Mouse (Mus musculus): Measurements from ENCODE around the gene Mrps26. TPM values are rescaled to one million over a fixed set of nuclear protein-coding genes. Genes with fewer than 3 reads are reported as not detected.

Gene Mrps26
- polyA plus RNA-seq, 1 experiment from 2014 or later, result 85.4 TPM

GRCm38 (mm10) chr2:130577021-130577420 lies 13.5 kb downstream of the Mrps26 start:
- Histone ChIP-seq H3K4me2 (replicated peaks) (peak overlapping the region; percentile 63), H3K4me1 (peaks cover 26% of the 10 kb centered on the region), H3K27ac (no peak overlapping the region), H3K9ac (peak overlapping the region; percentile 1; the same call in 1 of the 2 replicates), H3K27me3 (peaks cover 86% of the 10 kb centered on the region), H3K9me3 (no peaks in the 10 kb centered on the region), H3K36me3 (no peaks in the 10 kb centered on the region), H3K4me3 (peak overlapping the region; percentile 42)
- ATAC-seq (ENCODE audit: low FRiP score, low read depth), result no peak
- WGBS, result 6% methylated on average over 9 of the region's 9 CpGs

- Histone ChIP-seq H3K9ac (peak overlapping the region; percentile 1; the same call in 1 of the 2 replicates), H3K27ac (no peak overlapping the region), H3K36me3 (no peaks in the 10 kb centered on the region), H3K4me1 (peaks cover 26% of the 10 kb centered on the region), H3K9me3 (no peaks in the 10 kb centered on the region), H3K4me2 (replicated peaks) (peak overlapping the region; percentile 27), H3K4me3 (0 out of 2 replicates have a peak overlapping the region, but pooled peaks have one; percentile 42), H3K27me3 (peaks cover 93% of the 10 kb centered on the region)
- no peak for ATAC-seq (ENCODE audit: low FRiP score, low read depth)
- WGBS, result 3% methylated on average over 12 of the region's 12 CpGs
These were observed 14.1 kb downstream of the Mrps26 start for GRCm38 (mm10) chr2:130577632-130578031.

GRCm38 (mm10) chr2:130578148-130578547 lies 14.6 kb downstream of the Mrps26 start:
- H3K4me2 ChIP-seq (replicated peaks), result no peak overlapping the region
- 14% methylated on average over 11 of the region's 11 CpGs for WGBS
- no peak overlapping the region for H3K9ac ChIP-seq
- H3K27ac ChIP-seq, result no peak overlapping the region
- no peaks in the 10 kb centered on the region for H3K9me3 ChIP-seq
- H3K4me1 ChIP-seq, result peaks cover 26% of the 10 kb centered on the region
- no peak overlapping the region for H3K4me3 ChIP-seq
- no peak for ATAC-seq (ENCODE audit: low FRiP score, low read depth)
- H3K27me3 ChIP-seq, result peaks cover 98% of the 10 kb centered on the region
- no peaks in the 10 kb centered on the region for H3K36me3 ChIP-seq

- no peak overlapping the region for H3K27ac ChIP-seq
- no peak overlapping the region for H3K9ac ChIP-seq
- peak overlapping the region; percentile 43 for H3K4me3 ChIP-seq
- WGBS, result 9% methylated on average over 8 of the region's 8 CpGs
- H3K36me3 ChIP-seq, result no peaks in the 10 kb centered on the region
- H3K4me2 ChIP-seq (replicated peaks), result peak overlapping the region; percentile 69; the same call in 1 of the 2 replicates
- ATAC-seq (ENCODE audit: low FRiP score, low read depth), result no peak
- H3K4me1 ChIP-seq, result peaks cover 26% of the 10 kb centered on the region
- H3K9me3 ChIP-seq, result no peaks in the 10 kb centered on the region
- peaks cover 96% of the 10 kb centered on the region for H3K27me3 ChIP-seq
These were observed 16.2 kb downstream of the Mrps26 start for GRCm38 (mm10) chr2:130579791-130580190.

- no peak overlapping the region for H3K27ac ChIP-seq
- no peak for ATAC-seq (ENCODE audit: low FRiP score, low read depth)
- H3K4me2 ChIP-seq (replicated peaks), result peak overlapping the region; percentile 69
- H3K4me1 ChIP-seq, result peaks cover 23% of the 10 kb centered on the region
- no peaks in the 10 kb centered on the region for H3K36me3 ChIP-seq
- peak overlapping the region; percentile 62; the same call in 1 of the 2 replicates for H3K9ac ChIP-seq
- no peaks in the 10 kb centered on the region for H3K9me3 ChIP-seq
- peak overlapping the region; percentile 43 for H3K4me3 ChIP-seq
- H3K27me3 ChIP-seq, result peaks cover 82% of the 10 kb centered on the region
- 6% methylated on average over 16 of the region's 16 CpGs for WGBS
These were observed 17.7 kb downstream of the Mrps26 start for GRCm38 (mm10) chr2:130581201-130581600.

- Histone ChIP-seq H3K27ac (no peak within 1 kb of the TSS), H3K4me1 (peaks cover 15% of the 10 kb centered on the region), H3K27me3 (peaks cover 69% of the 10 kb centered on the region), H3K36me3 (no peaks in the 10 kb centered on the region), H3K4me3 (no peak within 1 kb of the TSS), H3K9me3 (no peaks in the 10 kb centered on the region), H3K4me2 (replicated peaks) (no peak within 1 kb of the TSS), H3K9ac (no peak within 1 kb of the TSS)
- no peak for ATAC-seq (ENCODE audit: low FRiP score, low read depth)
- WGBS, result 38% methylated on average over 10 of the region's 10 CpGs
These were observed 19.0 kb downstream of the Mrps26 start, which contains the start of gene Avp for GRCm38 (mm10) chr2:130582552-130582951. Gene Avp (minus strand): TSS chr2:130582554.

GRCm38 (mm10) chr2:130583902-130584560 lies 20.5 kb downstream of the Mrps26 start:
- 82% methylated on average over 10 of the region's 10 CpGs for WGBS
- no peak for ATAC-seq (ENCODE audit: low FRiP score, low read depth)

GRCm38 (mm10) chr2:130586016-130586415 lies 22.5 kb downstream of the Mrps26 start:
- H3K27ac ChIP-seq, result no peak overlapping the region
- no peaks in the 10 kb centered on the region for H3K9me3 ChIP-seq
- no peak overlapping the region for H3K4me3 ChIP-seq
- H3K4me1 ChIP-seq, result peaks cover 2% of the 10 kb centered on the region; the same call in 1 of the 2 replicates
- H3K9ac ChIP-seq, result no peak overlapping the region
- H3K4me2 ChIP-seq (replicated peaks), result no peak overlapping the region
- H3K36me3 ChIP-seq, result peaks cover 19% of the 10 kb centered on the region
- 80% methylated on average over 6 of the region's 6 CpGs for WGBS
- peaks cover 34% of the 10 kb centered on the region for H3K27me3 ChIP-seq
- ATAC-seq (ENCODE audit: low FRiP score, low read depth), result no peak

More at GRCm38 (mm10) chr2:130583902-130584560, 20.5 kb downstream of the Mrps26 start:
- Histone ChIP-seq H3K9me3 (no peaks in the 10 kb centered on the region), H3K4me1 (peaks cover 13% of the 10 kb centered on the region), H3K4me3 (no peak overlapping the region), H3K4me2 (replicated peaks) (no peak overlapping the region), H3K27me3 (peaks cover 54% of the 10 kb centered on the region), H3K27ac (no peak overlapping the region), H3K9ac (no peak overlapping the region), H3K36me3 (no peaks in the 10 kb centered on the region)

GRCm38 (mm10) chr2:130588373-130588772 lies 24.8 kb downstream of the Mrps26 start:
- peaks cover 11% of the 10 kb centered on the region for H3K27me3 ChIP-seq
- H3K9ac ChIP-seq, result no peak overlapping the region
- no peak overlapping the region for H3K4me3 ChIP-seq
- WGBS, result 74% methylated on average over 2 of the region's 2 CpGs
- no peak overlapping the region for H3K27ac ChIP-seq
- ATAC-seq (ENCODE audit: low FRiP score, low read depth), result no peak
- no peaks in the 10 kb centered on the region for H3K4me1 ChIP-seq
- H3K4me2 ChIP-seq (replicated peaks), result no peak overlapping the region
- H3K36me3 ChIP-seq, result peaks cover 31% of the 10 kb centered on the region
- no peaks in the 10 kb centered on the region for H3K9me3 ChIP-seq

- Histone ChIP-seq H3K9ac (no peak overlapping the region), H3K4me1 (no peaks in the 10 kb centered on the region), H3K27me3 (0 out of 2 replicates have a peak, but pooled peaks cover 4% of the 10 kb centered on the region), H3K4me2 (replicated peaks) (no peak overlapping the region), H3K36me3 (peaks cover 32% of the 10 kb centered on the region), H3K9me3 (no peaks in the 10 kb centered on the region), H3K27ac (no peak overlapping the region), H3K4me3 (no peak overlapping the region)
- 73% methylated on average over 4 of the region's 4 CpGs for WGBS
- ATAC-seq (ENCODE audit: low FRiP score, low read depth), result no peak
These were observed 25.6 kb downstream of the Mrps26 start for GRCm38 (mm10) chr2:130589157-130589556.

GRCm38 (mm10) chr2:130589761-130590160 lies 26.2 kb downstream of the Mrps26 start:
- H3K4me3 ChIP-seq, result no peak overlapping the region
- H3K9me3 ChIP-seq, result no peaks in the 10 kb centered on the region
- ATAC-seq (ENCODE audit: low FRiP score, low read depth), result no peak
- H3K9ac ChIP-seq, result no peak overlapping the region
- no peak overlapping the region for H3K27ac ChIP-seq
- WGBS, result 88% methylated on average over 2 of the region's 2 CpGs
- H3K4me2 ChIP-seq (replicated peaks), result no peak overlapping the region
- no peaks in the 10 kb centered on the region for H3K4me1 ChIP-seq
- peaks cover 37% of the 10 kb centered on the region for H3K36me3 ChIP-seq
- no peaks in the 10 kb centered on the region for H3K27me3 ChIP-seq

GRCm38 (mm10) chr2:130591016-130591415 lies 27.5 kb downstream of the Mrps26 start:
- H3K9ac ChIP-seq, result no peak overlapping the region
- WGBS, result 93% methylated on average over 2 of the region's 2 CpGs
- peaks cover 48% of the 10 kb centered on the region for H3K36me3 ChIP-seq
- no peaks in the 10 kb centered on the region for H3K9me3 ChIP-seq
- ATAC-seq (ENCODE audit: low FRiP score, low read depth), result no peak
- no peak overlapping the region for H3K4me3 ChIP-seq
- H3K4me1 ChIP-seq, result no peaks in the 10 kb centered on the region
- H3K27me3 ChIP-seq, result no peaks in the 10 kb centered on the region
- no peak overlapping the region for H3K4me2 ChIP-seq (replicated peaks)
- H3K27ac ChIP-seq, result no peak overlapping the region

All from limb, embryonic 13.5 days (tissue).